Mouse (Mus musculus) B cell, adult 62 days (primary cell): ENCODE data around the gene Hoxd4. TPM values are rescaled to one million over a fixed set of nuclear protein-coding genes. Genes with fewer than 3 reads are reported as not detected.

Experiments
- total RNA-seq: library from RNA; stranded (reverse); gene quantifications from 4 replicates; pipeline ENCODE4 v1.2.4, GENCODE M21; 2023

The Hoxd4 gene
- total RNA-seq = not detected in 4 replicates

DNA sequence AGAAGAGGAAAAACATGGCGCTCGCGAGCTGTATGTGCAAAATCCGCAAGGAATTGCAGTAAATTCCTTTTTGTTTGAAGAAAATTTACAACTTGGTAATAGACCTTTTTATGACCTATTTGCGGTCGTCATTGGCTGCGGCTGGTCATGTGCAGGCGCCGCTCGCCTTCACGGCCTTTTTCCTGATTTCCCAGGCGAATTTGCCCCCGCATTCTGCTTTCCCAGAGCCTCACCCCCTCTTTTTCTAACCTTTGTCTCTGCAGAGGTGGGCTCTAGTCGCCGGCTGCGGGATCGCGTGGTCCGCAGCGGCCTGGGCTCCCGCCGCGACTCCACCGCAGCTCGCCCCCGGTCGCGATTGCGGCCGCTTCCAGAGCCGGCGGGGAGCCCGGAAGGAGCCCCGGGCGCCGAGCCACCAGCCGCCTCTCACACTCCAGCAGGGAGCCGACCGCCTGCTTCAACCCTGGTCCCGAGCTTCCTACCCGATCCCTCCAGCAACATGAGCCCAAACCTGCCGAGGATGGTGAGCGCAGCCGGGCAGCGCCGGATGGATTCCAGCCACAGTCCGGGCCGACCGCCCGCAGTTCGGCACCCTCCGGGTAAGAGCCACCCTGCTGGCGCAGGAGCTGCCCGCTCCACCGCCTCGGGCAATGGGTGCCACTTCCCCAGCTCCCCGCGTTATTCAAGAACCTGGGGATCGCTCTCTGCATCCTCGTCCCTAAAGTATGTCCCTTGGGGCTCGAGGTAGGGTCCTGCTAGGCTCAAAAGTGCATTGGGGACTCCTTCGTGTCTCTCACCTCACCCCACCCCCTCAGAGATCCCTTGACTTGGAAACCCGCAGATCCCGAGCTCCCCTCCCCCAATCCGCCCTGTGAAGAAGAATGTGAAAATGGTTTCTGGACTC is at the start of gene Hoxd4, which contains the start of gene Hoxd3:
Gene Hoxd4, plus strand, starts transcription at position 209 of the 901 bp plus-strand sequence.
Gene Hoxd3, plus strand, starts transcription at position 207 of the 901 bp plus-strand sequence.

GRCm38 (mm10) chr2:74667842-74668357 is 43.8 kb upstream of the Hoxd4 start, which contains the start of gene Hoxd13:
Gene Hoxd13 (plus strand): TSS chr2:74668310.

DNA sequence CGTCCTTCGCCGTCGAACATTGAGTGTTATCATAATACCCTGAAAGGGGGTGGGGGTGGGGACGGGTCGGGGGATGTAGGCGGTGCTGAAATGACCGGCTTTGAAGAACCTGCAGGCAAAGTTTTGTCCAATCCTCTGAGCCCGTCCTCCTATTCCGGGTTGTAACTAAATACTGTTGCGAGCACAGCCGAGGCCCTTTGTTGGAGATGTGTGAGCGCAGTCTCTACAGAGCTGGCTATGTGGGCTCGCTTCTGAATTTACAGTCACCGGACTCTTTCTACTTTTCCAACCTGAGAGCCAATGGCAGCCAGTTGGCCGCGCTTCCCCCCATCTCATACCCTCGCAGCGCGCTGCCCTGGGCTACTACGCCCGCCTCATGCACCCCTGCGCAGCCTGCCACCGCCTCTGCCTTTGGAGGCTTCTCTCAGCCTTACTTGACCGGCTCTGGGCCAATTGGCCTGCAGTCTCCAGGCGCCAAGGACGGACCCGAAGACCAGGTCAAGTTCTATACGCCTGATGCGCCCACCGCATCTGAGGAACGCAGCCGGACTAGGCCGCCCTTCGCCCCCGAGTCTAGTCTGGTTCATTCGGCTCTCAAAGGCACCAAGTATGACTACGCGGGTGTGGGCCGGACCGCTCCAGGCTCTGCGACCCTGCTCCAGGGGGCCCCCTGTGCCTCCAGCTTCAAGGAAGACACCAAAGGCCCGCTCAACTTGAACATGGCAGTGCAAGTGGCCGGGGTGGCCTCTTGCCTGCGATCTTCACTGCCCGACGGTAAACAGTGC is 36.7 kb upstream of the Hoxd4 start, which contains the start of gene Hoxd12:
Gene Hoxd12, plus strand, starts transcription at position 133 of the 785 bp plus-strand sequence.

GRCm38 (mm10) chr2:74678891-74679595 is 32.7 kb upstream of the Hoxd4 start, which contains the start of gene Hoxd11:
Gene Hoxd11 (plus strand): TSS chr2:74679557.

DNA sequence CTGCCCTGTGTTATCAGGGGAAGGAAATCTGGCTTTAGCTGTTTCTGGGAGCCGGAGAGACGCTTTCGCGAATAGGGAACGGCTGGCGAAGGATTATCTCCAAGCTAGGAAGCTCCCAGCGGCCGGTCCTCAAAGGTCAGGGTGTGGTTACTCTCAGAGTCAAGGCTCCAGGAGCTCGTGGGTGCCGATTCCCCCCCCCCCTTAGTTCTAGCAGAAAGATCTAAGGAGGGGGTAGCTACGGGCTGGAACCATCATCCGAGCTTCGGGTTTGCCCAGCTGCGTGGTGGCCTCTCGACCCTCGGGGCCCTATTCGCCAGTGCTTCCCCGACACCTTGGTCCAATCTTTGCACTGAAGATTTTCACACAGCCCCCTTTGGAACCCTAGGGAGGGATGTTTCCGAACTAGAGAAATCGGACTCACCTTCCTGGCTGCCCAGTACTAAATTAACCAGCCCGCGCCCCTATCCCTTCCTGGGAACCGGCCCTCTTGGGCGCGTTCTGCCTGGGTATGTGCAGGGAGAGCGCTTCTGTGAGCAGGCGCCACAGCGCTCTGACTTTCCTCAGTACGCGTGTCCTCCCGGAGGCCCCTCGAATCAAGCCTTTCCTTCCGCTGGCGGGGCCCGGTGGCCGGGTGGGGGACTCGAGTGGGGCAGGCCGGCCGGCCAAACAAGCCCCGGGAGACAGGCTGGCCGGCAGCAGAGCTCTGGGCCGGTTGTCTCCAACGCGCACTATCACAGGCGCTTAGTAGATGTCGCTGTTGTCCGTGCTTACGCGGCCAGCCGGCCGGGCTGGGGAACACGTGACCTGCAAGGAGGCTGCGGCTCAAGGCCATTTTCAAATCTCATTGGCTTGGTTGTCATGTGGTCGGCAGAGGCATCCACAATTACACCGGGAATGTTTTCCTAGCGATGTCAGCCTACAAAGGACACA is 20.4 kb upstream of the Hoxd4 start, which contains the start of gene Hoxd10:
Gene Hoxd10, plus strand, starts transcription at position 903 of the 930 bp plus-strand sequence.

DNA sequence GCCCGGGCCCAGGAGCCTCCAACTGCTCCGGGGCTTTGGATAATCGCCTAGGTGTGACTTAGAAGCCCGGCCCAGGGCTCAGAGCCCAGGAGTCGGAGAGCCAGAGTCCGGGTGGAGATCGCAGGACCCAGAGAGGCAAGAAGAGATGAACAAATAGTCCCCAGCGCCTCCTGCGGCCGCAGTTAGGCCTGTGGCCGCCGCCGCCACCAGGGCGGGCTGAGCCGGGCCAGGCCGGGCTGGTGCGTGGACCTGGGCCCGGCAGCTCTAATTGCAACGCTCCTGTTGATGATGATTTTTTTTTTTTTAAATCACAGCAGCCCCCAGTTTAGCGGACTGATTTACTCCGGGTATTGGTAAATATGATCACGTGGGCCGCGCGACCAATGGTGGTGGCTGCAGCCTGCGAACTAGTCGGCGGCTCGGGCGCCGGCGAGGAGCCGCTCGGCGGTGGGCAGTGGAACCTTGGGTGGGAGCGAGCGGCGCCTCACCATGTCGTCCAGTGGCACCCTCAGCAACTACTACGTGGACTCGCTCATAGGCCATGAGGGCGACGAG is 14.1 kb upstream of the Hoxd4 start, which contains the start of gene Hoxd9:
Gene Hoxd9, plus strand, starts transcription at position 161 of the 555 bp plus-strand sequence.

DNA sequence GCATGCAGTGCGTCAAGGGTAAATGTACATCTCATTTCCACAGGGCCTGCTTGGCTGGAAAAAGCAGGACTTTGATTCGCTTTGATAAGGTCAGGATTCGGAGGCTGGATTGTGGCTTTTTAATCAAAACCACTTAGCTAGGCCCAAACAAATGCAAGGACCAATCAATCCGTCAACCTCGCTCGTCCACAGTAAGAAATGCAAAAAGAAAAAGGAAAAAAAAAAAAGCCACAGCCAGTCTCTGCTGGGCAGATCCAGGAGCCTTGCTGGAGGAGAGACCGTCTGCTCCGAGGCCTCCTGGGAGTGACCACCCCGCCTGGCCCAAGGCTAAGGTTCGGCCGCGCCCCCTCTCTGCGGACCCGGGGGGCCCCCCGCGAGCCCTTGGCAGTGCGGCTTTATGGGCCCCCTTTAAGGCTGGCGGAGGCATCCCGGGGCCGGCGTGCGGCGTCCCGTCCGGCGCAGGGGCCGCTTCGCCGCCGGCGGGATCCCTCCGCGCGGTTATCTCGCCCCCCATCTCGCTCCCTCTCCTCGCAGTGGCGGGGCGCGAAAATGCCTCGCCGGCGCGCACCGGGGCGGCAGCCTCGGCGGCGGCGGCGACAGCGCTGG is 7.2 kb upstream of the Hoxd4 start, which contains the start of gene Hoxd8:
Gene Hoxd8, plus strand, starts transcription at position 223 of the 606 bp plus-strand sequence.

DNA sequence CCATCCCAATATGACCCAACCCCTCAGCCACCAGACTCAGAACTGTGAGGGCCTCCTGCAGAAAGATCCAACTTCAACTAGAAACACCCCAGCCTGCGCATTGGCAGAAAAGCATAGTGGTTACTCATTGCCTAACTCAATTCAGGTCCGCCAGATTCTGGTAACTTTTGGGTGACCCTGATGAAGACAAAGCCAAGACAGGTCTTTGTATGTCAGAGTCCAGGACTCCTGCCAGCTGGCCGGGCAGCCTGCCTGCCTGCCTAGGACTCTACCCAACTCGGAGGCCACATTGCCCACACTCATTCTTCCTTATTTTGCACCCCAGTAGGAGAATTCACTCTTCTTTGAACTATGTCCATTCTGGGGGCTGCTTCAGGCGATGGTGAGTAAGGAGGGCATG is 14.8 kb downstream of the Hoxd4 start, which contains the start of gene Gm28230:
Gene Gm28230, plus strand, starts transcription at position 178 of the 400 bp plus-strand sequence.

DNA sequence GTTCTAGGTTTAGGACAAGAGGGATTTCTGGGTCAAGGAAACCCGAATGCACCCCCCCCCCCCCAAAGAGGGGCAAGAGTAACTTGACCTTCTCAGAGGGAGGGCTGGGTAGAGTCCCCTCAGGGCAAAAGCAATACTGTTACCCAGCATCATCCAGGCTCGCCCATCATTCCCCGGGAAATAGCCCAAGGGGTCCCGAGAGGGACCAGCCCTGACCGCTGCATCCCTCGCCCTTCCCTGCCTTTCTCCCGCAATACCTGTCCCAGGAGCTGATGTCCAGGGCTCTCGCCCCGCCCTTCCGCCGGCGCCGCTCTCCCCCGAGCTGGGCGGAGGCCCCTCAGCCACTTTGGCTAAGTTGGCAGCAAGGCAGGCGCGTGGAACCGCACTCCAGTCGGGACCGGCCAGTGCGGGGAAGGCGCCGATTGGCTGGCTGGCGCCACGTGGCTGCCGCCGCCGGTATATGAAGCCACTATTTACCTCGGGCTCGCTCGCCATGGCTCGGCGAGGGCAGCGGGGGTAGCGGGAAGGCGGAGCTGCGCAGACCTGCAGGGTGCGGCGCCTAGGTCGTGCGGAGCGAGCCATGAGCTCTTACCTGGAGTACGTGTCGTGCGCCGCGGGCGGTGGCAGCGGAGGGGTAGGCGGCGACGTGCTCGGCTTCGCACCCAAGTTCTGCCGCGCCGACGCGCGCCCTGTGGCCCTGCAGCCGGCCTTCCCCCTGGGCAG is 51.0 kb downstream of the Hoxd4 start, which contains the start of gene Hoxd1:
Gene Hoxd1, plus strand, starts transcription at position 459 of the 723 bp plus-strand sequence.

Other genes with a start within 250 kb of the Hoxd4 start
- gene Lnpk, start 132.5 kb upstream of the Hoxd4 start, total RNA-seq = 29.2 to 37.0 TPM (median 30.4 TPM) in 4 replicates
- gene Evx2, start 52.4 kb upstream of the Hoxd4 start, total RNA-seq = not detected in 4 replicates
- gene Hoxd13, start 43.6 kb upstream of the Hoxd4 start, total RNA-seq = not detected in 4 replicates
- not detected in 4 replicates for gene Hoxd12, start 36.9 kb upstream of the Hoxd4 start, total RNA-seq
- not detected in 4 replicates for gene Hoxd11, start 32.4 kb upstream of the Hoxd4 start, total RNA-seq
- gene Hoxd10, start 20.0 kb upstream of the Hoxd4 start, total RNA-seq = not detected in 4 replicates
- gene Hoxd9, start 14.2 kb upstream of the Hoxd4 start, total RNA-seq = not detected in 4 replicates
- gene Hoxd8, start 7.3 kb upstream of the Hoxd4 start, total RNA-seq = not detected in 4 replicates
- not detected in 4 replicates for gene Hoxd3, start within 50 bp of the Hoxd4 start, total RNA-seq
- not detected in 4 replicates for gene Gm28230, start 14.8 kb downstream of the Hoxd4 start, total RNA-seq
- gene Hoxd1, start 51.1 kb downstream of the Hoxd4 start, total RNA-seq = not detected in 4 replicates
- 18.7 to 26.4 TPM (median 21.4 TPM) in 4 replicates for gene Mtx2, start 113.9 kb downstream of the Hoxd4 start, total RNA-seq